Comparison of ENCODE assay signal across 8 mouse cellular contexts in the genomic region with DNA sequence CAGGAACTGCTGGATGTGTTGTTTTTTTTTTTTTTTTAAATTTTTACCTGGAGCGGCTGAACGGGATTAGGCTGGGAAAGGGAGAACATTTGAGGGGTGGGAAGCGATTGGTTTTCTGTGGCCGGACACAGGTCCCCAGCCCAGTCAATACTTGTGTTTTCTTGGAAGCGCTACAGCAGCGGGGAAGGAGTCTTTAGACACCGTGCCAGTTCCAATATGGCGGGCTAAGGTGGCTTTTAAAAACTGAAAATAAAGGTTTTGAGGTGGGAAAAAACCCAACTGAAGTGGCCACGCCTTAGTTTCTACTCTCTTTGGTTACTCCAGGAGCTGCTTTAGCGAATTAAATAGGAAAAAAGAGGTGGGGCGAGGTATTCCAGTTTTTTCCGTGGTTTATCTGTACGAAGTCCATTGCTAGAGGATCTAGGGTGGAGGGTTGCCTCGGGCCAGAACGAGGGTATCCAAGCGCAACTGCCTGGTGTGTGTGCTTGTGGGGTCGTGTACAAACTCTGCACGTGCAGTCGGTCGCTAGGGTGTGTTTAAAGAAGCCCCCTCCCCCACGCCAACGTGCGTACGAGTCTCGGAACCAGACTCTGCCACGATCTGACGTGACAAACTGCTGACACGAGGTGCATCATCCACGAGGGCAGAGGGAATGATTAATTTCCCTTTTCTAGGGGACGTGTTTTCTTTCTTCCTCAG. TPM values are rescaled to one million over a fixed set of nuclear protein-coding genes. Genes with fewer than 3 reads are reported as not detected.
DNase-seq lines count a peak whose midpoint lies in the region; ATAC-seq and TF ChIP-seq lines count a peak whose summit lies in the region.

No protein-coding gene starts in this region.

- no peak overlapping the region for H3K27ac ChIP-seq in lung, embryonic 15.5 days
- no peak overlapping the region for H3K27ac ChIP-seq in hindbrain, embryonic 10.5 days
- H3K27ac ChIP-seq in liver, embryonic 14.5 days: no peak overlapping the region

- no peak for TF ChIP-seq POLR2A in brain, embryonic 14.5 days (IDR thresholded peaks at IDR 0.05; ENCODE audit: borderline replicate concordance, extremely low read depth, insufficient read depth, insufficient read length, poor library complexity, severe bottlenecking)

- H3K9ac ChIP-seq in lung, embryonic 15.5 days: peak overlapping the region; percentile 44; the same call in 1 of the 2 replicates
- no peak overlapping the region for H3K9ac ChIP-seq in liver, embryonic 14.5 days (replicated peaks)

- H3K4me2 ChIP-seq in lung, embryonic 15.5 days: peak overlapping the region; percentile 99
- peak overlapping the region; percentile 72 for H3K4me2 ChIP-seq in liver, embryonic 14.5 days (ENCODE audit: low read depth)

- peak overlapping the region; percentile 66 for H3K4me3 ChIP-seq in lung, embryonic 15.5 days
- H3K4me3 ChIP-seq in hindbrain, embryonic 10.5 days: peak overlapping the region; percentile 69
- peak overlapping the region; percentile 48 to 52 for H3K4me3 ChIP-seq in liver, embryonic 14.5 days (ENCODE audit: insufficient read depth in 1 of 2, low read depth in 2 of 2, low read length in 2 of 2)

- WGBS in lung, embryonic 15.5 days: 1% methylated on average over 30 of the region's 30 CpGs
- 1% methylated on average over 30 of the region's 30 CpGs for WGBS in hindbrain, embryonic 10.5 days
- under 1% methylated on average over 30 of the region's 30 CpGs for WGBS in liver, embryonic 14.5 days (ENCODE audit: insufficient replicate concordance)

- H3K4me1 ChIP-seq in lung, embryonic 15.5 days: peaks cover 22% of the 10 kb centered on the region
- H3K4me1 ChIP-seq in hindbrain, embryonic 10.5 days (replicated peaks): peaks cover 30% of the 10 kb centered on the region
- H3K4me1 ChIP-seq in liver, embryonic 14.5 days (replicated peaks; ENCODE audit: control insufficient read depth in 2 of 2, insufficient read depth in 2 of 2, low read length in 1 of 2): peaks cover 0 to 7% of the 10 kb centered on the region in 2 experiments; a peak in 2 of 4 replicates

- TF ChIP-seq EP300 in liver, embryonic 14.5 days (IDR thresholded peaks at IDR 0.05; ENCODE audit: low read depth): no peak

- peaks cover 65% of the 10 kb centered on the region for H3K27me3 ChIP-seq in lung, embryonic 15.5 days
- H3K27me3 ChIP-seq in hindbrain, embryonic 10.5 days (ENCODE audit: insufficient read depth, poor library complexity, severe bottlenecking): peaks cover 78% of the 10 kb centered on the region
- peaks cover 73% of the 10 kb centered on the region for H3K27me3 ChIP-seq in liver, embryonic 14.5 days (ENCODE audit: control insufficient read depth, insufficient read depth, low read length)

- no peak for ATAC-seq in lung, embryonic 15.5 days (ENCODE audit: borderline replicate concordance, extremely low read depth, low FRiP score, low TSS enrichment)
- no peak for ATAC-seq in liver, embryonic 14.5 days (ENCODE audit: insufficient read depth)

- DNase-seq in lung, postnatal 25 days (ENCODE audit: low spot score): no peak
- peak; percentile 60 for DNase-seq in brain, embryonic 14.5 days (ENCODE audit: low read depth)
- DNase-seq in hindbrain, embryonic 10.5 days (ENCODE audit: low spot score): peak; percentile 40
- DNase-seq in liver, embryonic 14.5 days (ENCODE audit: low read depth in 3 of 3, low spot score in 3 of 3): no peak
- DNase-seq in right cerebral cortex, postnatal 14 days: peak; percentile 24
- DNase-seq in gastrocnemius, adult 8-10 months (ENCODE audit: low spot score in 2 of 2): no peak
- no peak for DNase-seq in ovary, adult 18-20 months (ENCODE audit: low spot score)

- H3K36me3 ChIP-seq in lung, embryonic 15.5 days: no peaks in the 10 kb centered on the region
- H3K36me3 ChIP-seq in hindbrain, embryonic 10.5 days: no peaks in the 10 kb centered on the region
- no peaks in the 10 kb centered on the region for H3K36me3 ChIP-seq in liver, embryonic 14.5 days (replicated peaks; ENCODE audit: control insufficient read depth, insufficient read depth, low read depth)

- no peaks in the 10 kb centered on the region for H3K9me3 ChIP-seq in lung, embryonic 15.5 days
- H3K9me3 ChIP-seq in hindbrain, embryonic 10.5 days: no peaks in the 10 kb centered on the region
- no peaks in the 10 kb centered on the region for H3K9me3 ChIP-seq in liver, embryonic 14.5 days (ENCODE audit: control insufficient read depth, low read length)

- TF ChIP-seq CTCF in brain, embryonic 14.5 days (IDR thresholded peaks at IDR 0.05; ENCODE audit: borderline replicate concordance, extremely low read depth, insufficient read depth, insufficient read length): no peak
- no peak for TF ChIP-seq CTCF in liver, embryonic 14.5 days (IDR thresholded peaks at IDR 0.05; ENCODE audit: low read depth)

RNA-seq across cellular contexts. Expression of gene Sfmbt2, which starts 3.3 kb away (rescaled TPM):
- polyA plus RNA-seq in lung, embryonic 15.5 days (2015; fragmentation: Nextera tagmentation; extraction: Ambion mirVana): 1.4 and 2.0 TPM in 2 replicates
- 1.9 and 2.9 TPM in 2 replicates for polyA plus RNA-seq in brain, embryonic 14.5 days (2012; rRNA removed)
- 1.6 and 2.6 TPM in 2 replicates for polyA plus RNA-seq in hindbrain, embryonic 10.5 days (2016; fragmentation: Nextera tagmentation; extraction: Ambion mirVana)
- 0.10 and 0.17 TPM in 2 replicates for polyA plus RNA-seq in liver, embryonic 14.5 days (2012; rRNA removed)
- polyA plus RNA-seq in liver, embryonic 14.5 days (2014; fragmentation: Nextera tagmentation; extraction: Ambion mirVana): 0.37 and 0.43 TPM in 2 replicates
- total RNA-seq in gastrocnemius, adult 8-10 months (2022): under 1 TPM in 2 of 4 experiments, not detected in 2; 0.08 to 0.20 TPM

Comparison
In these comparisons a context has a peak if more than half of its experiments do, and no peak if none do; other contexts are left out.
1. DNase-seq: peak in brain, embryonic 14.5 days (single experiment), hindbrain, embryonic 10.5 days (single experiment) and right cerebral cortex, postnatal 14 days (single experiment); none in lung, postnatal 25 days (single experiment), liver, embryonic 14.5 days (0 of 3), gastrocnemius, adult 8-10 months (0 of 2) and ovary, adult 18-20 months (single experiment).
2. Peak in every context shown above with its lines, with median percentiles within 50 percentile points of each other: H3K4me3 ChIP-seq.